In the genomic region with DNA sequence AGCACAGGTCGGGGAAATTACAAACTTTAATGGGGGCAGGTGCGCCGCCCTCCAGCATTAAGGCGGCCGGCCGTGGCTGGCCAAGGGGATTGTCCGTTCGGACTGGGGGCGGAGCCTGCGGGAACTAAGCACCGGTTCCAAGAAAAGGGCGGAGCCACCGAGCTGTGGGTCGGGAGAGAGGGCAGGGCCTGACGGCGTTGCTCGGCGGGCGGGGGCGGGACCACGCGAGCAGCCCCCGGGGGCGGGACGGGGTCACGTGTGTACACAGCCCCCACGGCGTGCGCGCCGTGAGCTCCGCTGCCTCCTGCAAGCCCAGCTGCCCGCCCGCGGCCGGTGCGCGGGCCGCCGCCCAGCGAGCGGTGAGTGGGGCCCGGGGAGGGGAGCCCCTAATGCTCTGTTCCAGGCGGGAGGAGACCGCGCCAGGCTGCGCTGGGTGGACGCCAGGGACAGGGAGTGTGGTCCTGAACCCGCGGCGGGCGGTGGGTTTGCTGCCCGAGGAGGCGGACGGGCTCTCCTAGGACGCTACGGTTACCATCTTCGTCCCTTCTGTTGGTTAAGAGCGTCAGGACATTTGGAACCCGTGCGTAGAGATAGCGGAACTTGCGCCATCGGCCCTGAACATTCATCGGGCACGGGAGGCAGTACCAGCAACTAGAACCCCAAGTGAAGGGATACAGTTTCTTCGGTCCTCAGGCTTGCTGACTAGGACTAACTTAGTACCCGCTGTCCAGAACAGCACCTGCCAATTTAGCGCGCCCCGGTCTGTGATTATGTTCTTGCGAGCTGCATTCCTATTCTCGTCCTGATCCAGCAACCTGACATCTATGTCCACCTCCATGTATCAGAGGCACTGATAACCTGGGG, we compare ENCODE assay signal across 7 mouse cellular contexts. TPM values are rescaled to one million over a fixed set of nuclear protein-coding genes. Genes with fewer than 3 reads are reported as not detected.
A peak's percentile ranks its signal among the peaks of the same experiment; 100 is the strongest.
DNase-seq lines count a peak whose midpoint lies in the region; ATAC-seq and TF ChIP-seq lines count a peak whose summit lies in the region.

No protein-coding gene starts in this region.

- H3K27me3 ChIP-seq in embryonic facial prominence, embryonic 12.5 days = no peaks in the 10 kb centered on the region
- H3K27me3 ChIP-seq in kidney, adult 2 months (replicated peaks; ENCODE audit: control insufficient read depth, insufficient read depth, low read length) = no peaks in the 10 kb centered on the region
- H3K27me3 ChIP-seq in limb, embryonic 12.5 days = no peaks in the 10 kb centered on the region; the same call in 1 of the 2 replicates
- no peaks in the 10 kb centered on the region for H3K27me3 ChIP-seq in midbrain, embryonic 14.5 days (ENCODE audit: control insufficient read depth, insufficient read depth, low read length)

- H3K9ac ChIP-seq in embryonic facial prominence, embryonic 12.5 days = peak overlapping the region; percentile 58
- peak overlapping the region; percentile 74 for H3K9ac ChIP-seq in limb, embryonic 12.5 days (replicated peaks)
- H3K9ac ChIP-seq in midbrain, embryonic 14.5 days (replicated peaks; ENCODE audit: low read length) = peak overlapping the region; percentile 66

- H3K9me3 ChIP-seq in embryonic facial prominence, embryonic 12.5 days = no peaks in the 10 kb centered on the region
- H3K9me3 ChIP-seq in limb, embryonic 12.5 days = no peaks in the 10 kb centered on the region
- H3K9me3 ChIP-seq in midbrain, embryonic 14.5 days (ENCODE audit: control insufficient read depth, low read length) = no peaks in the 10 kb centered on the region

- H3K36me3 ChIP-seq in embryonic facial prominence, embryonic 12.5 days = no peaks in the 10 kb centered on the region
- H3K36me3 ChIP-seq in kidney, adult 2 months (ENCODE audit: control insufficient read depth, insufficient read depth, low read length) = no peaks in the 10 kb centered on the region
- H3K36me3 ChIP-seq in limb, embryonic 12.5 days = no peaks in the 10 kb centered on the region
- no peaks in the 10 kb centered on the region for H3K36me3 ChIP-seq in midbrain, embryonic 14.5 days (ENCODE audit: control insufficient read depth, insufficient read depth, low read length)

- H3K4me2 ChIP-seq in embryonic facial prominence, embryonic 12.5 days (replicated peaks) = peak overlapping the region; percentile 87
- peak overlapping the region; percentile 92 for H3K4me2 ChIP-seq in limb, embryonic 12.5 days
- H3K4me2 ChIP-seq in midbrain, embryonic 14.5 days (ENCODE audit: low read length) = peak overlapping the region; percentile 89

- no peak for TF ChIP-seq CTCF in kidney, adult 2 months (conservative IDR thresholded peaks at IDR 0.05; ENCODE audit: insufficient read depth, insufficient read length, low read depth, low read length)

- peaks cover 26% of the 10 kb centered on the region for H3K4me1 ChIP-seq in embryonic facial prominence, embryonic 12.5 days
- peaks cover 62% of the 10 kb centered on the region for H3K4me1 ChIP-seq in kidney, adult 2 months (ENCODE audit: control insufficient read depth, insufficient read depth, low read length)
- H3K4me1 ChIP-seq in limb, embryonic 12.5 days (replicated peaks) = peaks cover 48% of the 10 kb centered on the region
- 0 out of 2 replicates have a peak, but pooled peaks cover 2% of the 10 kb centered on the region for H3K4me1 ChIP-seq in midbrain, embryonic 14.5 days (ENCODE audit: control insufficient read depth, insufficient read depth, low read length)

- WGBS in embryonic facial prominence, embryonic 12.5 days = 2% methylated on average over 72 of the region's 73 CpGs
- WGBS in kidney, adult 2 months = under 1% methylated on average over 73 of the region's 73 CpGs
- 1% methylated on average over 72 of the region's 73 CpGs for WGBS in limb, embryonic 12.5 days
- WGBS in midbrain, embryonic 14.5 days = 1% methylated on average over 73 of the region's 73 CpGs

- no peak for TF ChIP-seq POLR2A in kidney, adult 2 months (IDR thresholded peaks at IDR 0.05; ENCODE audit: low read depth, low read length)

- ATAC-seq in embryonic facial prominence, embryonic 12.5 days (ENCODE audit: insufficient number of reproducible peaks, insufficient read depth, low FRiP score, low TSS enrichment) = peak; percentile 62
- ATAC-seq in limb, embryonic 12.5 days (ENCODE audit: insufficient number of reproducible peaks, insufficient read depth, low FRiP score, low TSS enrichment, low read depth) = peak; percentile 70
- ATAC-seq in midbrain, embryonic 14.5 days (ENCODE audit: low FRiP score, low TSS enrichment) = peak; percentile 83

- peak overlapping the region; percentile 52 for H3K4me3 ChIP-seq in embryonic facial prominence, embryonic 12.5 days
- peak overlapping the region; percentile 86 for H3K4me3 ChIP-seq in kidney, adult 2 months (ENCODE audit: insufficient read depth, low read depth, low read length)
- peak overlapping the region; percentile 68 for H3K4me3 ChIP-seq in limb, embryonic 12.5 days (replicated peaks)
- peak overlapping the region; percentile 62 for H3K4me3 ChIP-seq in midbrain, embryonic 14.5 days (replicated peaks; ENCODE audit: low read depth, low read length)

- DNase-seq in adrenal gland, postnatal 36 days = peak; percentile 98 to 99
- peak; percentile 98 to 99 for DNase-seq in heart, adult 18-20 months
- DNase-seq in kidney, adult 2 months = peak; percentile 99
- peak; percentile 88 for DNase-seq in midbrain, embryonic 14.5 days
- peak; percentile 84 for DNase-seq in spleen, adult 12 weeks (ENCODE audit: low spot score)

- peak overlapping the region; percentile 30; the same call in 1 of the 2 replicates for H3K27ac ChIP-seq in embryonic facial prominence, embryonic 12.5 days
- peak overlapping the region; percentile 98 for H3K27ac ChIP-seq in kidney, adult 2 months (ENCODE audit: insufficient read depth, low read depth, low read length)
- peak overlapping the region; percentile 81 for H3K27ac ChIP-seq in limb, embryonic 12.5 days
- H3K27ac ChIP-seq in midbrain, embryonic 14.5 days (replicated peaks; ENCODE audit: low read depth, low read length) = peak overlapping the region; percentile 20; the same call in 1 of the 2 replicates

RNA-seq across cellular contexts. Expression of gene Gpr146, which starts 3.1 kb away (rescaled TPM):
- total RNA-seq in adrenal gland, postnatal 36 days (2021) = 10 to 100 TPM; 15.2 to 17.9 TPM
- 1.7 and 1.9 TPM in 2 replicates for polyA plus RNA-seq in embryonic facial prominence, embryonic 12.5 days (2016; fragmentation: Nextera tagmentation; extraction: Ambion mirVana)
- total RNA-seq in heart, adult 18-20 months (2021) = 10 to 100 TPM; 39.6 to 40.5 TPM
- 39.1 and 43.0 TPM in 2 replicates for polyA plus RNA-seq in kidney, adult 2 months (2012; rRNA removed)
- 1.7 and 2.3 TPM in 2 replicates for polyA plus RNA-seq in limb, embryonic 12.5 days (2016; fragmentation: Nextera tagmentation; extraction: Ambion mirVana)
- 1.2 and 1.8 TPM in 2 replicates for polyA plus RNA-seq in midbrain, embryonic 14.5 days (2014; fragmentation: Nextera tagmentation; extraction: Ambion mirVana)

RNA-seq across cellular contexts. Expression of gene C130050O18Rik, which starts 24.5 kb away (rescaled TPM):
- under 1 TPM; 0.49 to 0.79 TPM for total RNA-seq in adrenal gland, postnatal 36 days (2021)
- 0.77 and 1.2 TPM in 2 replicates for polyA plus RNA-seq in embryonic facial prominence, embryonic 12.5 days (2016; fragmentation: Nextera tagmentation; extraction: Ambion mirVana)
- total RNA-seq in heart, adult 18-20 months (2021) = under 1 TPM; 0.47 to 0.69 TPM
- 3.0 and 4.3 TPM in 2 replicates for polyA plus RNA-seq in kidney, adult 2 months (2012; rRNA removed)
- polyA plus RNA-seq in limb, embryonic 12.5 days (2016; fragmentation: Nextera tagmentation; extraction: Ambion mirVana) = 1.5 and 1.7 TPM in 2 replicates
- 0.29 and 0.58 TPM in 2 replicates for polyA plus RNA-seq in midbrain, embryonic 14.5 days (2014; fragmentation: Nextera tagmentation; extraction: Ambion mirVana)

RNA-seq across cellular contexts. Expression of gene Cyp2w1, which starts 28.2 kb away (rescaled TPM):
- not detected for total RNA-seq in adrenal gland, postnatal 36 days (2021)
- 2.6 and 4.1 TPM in 2 replicates for polyA plus RNA-seq in embryonic facial prominence, embryonic 12.5 days (2016; fragmentation: Nextera tagmentation; extraction: Ambion mirVana)
- not detected for total RNA-seq in heart, adult 18-20 months (2021)
- polyA plus RNA-seq in kidney, adult 2 months (2012; rRNA removed) = not detected in 2 replicates
- polyA plus RNA-seq in limb, embryonic 12.5 days (2016; fragmentation: Nextera tagmentation; extraction: Ambion mirVana) = 0.90 and 1.0 TPM in 2 replicates
- polyA plus RNA-seq in midbrain, embryonic 14.5 days (2014; fragmentation: Nextera tagmentation; extraction: Ambion mirVana) = not detected in 2 replicates

RNA-seq across cellular contexts. Expression of gene Cox19, which starts 29.4 kb away (rescaled TPM):
- total RNA-seq in adrenal gland, postnatal 36 days (2021) = 10 to 100 TPM; 71.0 to 87.5 TPM
- 110 and 112 TPM in 2 replicates for polyA plus RNA-seq in embryonic facial prominence, embryonic 12.5 days (2016; fragmentation: Nextera tagmentation; extraction: Ambion mirVana)
- 100 to 1,000 TPM in 1 of 2 experiments, 10 to 100 TPM in 1; 82.6 to 103 TPM for total RNA-seq in heart, adult 18-20 months (2021)
- polyA plus RNA-seq in kidney, adult 2 months (2012; rRNA removed) = 114 and 125 TPM in 2 replicates
- 118 and 121 TPM in 2 replicates for polyA plus RNA-seq in limb, embryonic 12.5 days (2016; fragmentation: Nextera tagmentation; extraction: Ambion mirVana)
- 129 and 130 TPM in 2 replicates for polyA plus RNA-seq in midbrain, embryonic 14.5 days (2014; fragmentation: Nextera tagmentation; extraction: Ambion mirVana)

RNA-seq across cellular contexts. Expression of gene Gper1, which starts 42.3 kb away (rescaled TPM):
- total RNA-seq in adrenal gland, postnatal 36 days (2021) = 1 to 10 TPM; 2.8 to 4.7 TPM
- polyA plus RNA-seq in embryonic facial prominence, embryonic 12.5 days (2016; fragmentation: Nextera tagmentation; extraction: Ambion mirVana) = 1.6 and 1.8 TPM in 2 replicates
- 1 to 10 TPM; 1.1 to 1.3 TPM for total RNA-seq in heart, adult 18-20 months (2021)
- 2.7 and 3.8 TPM in 2 replicates for polyA plus RNA-seq in kidney, adult 2 months (2012; rRNA removed)
- polyA plus RNA-seq in limb, embryonic 12.5 days (2016; fragmentation: Nextera tagmentation; extraction: Ambion mirVana) = 1.7 and 1.9 TPM in 2 replicates
- polyA plus RNA-seq in midbrain, embryonic 14.5 days (2014; fragmentation: Nextera tagmentation; extraction: Ambion mirVana) = 9.2 and 9.6 TPM in 2 replicates

Comparison
In these comparisons a context has a peak if more than half of its experiments do, and no peak if none do; other contexts are left out.
1. Peak in every context shown above with its lines: DNase-seq, ATAC-seq, H3K4me3 ChIP-seq and H3K27ac ChIP-seq.
2. H3K27ac ChIP-seq: peak in every context shown above with its lines; median percentile 98 in kidney, adult 2 months; 81 in limb, embryonic 12.5 days; 30 in embryonic facial prominence, embryonic 12.5 days; 20 in midbrain, embryonic 14.5 days.
3. RNA of gene Gpr146, which starts 3.1 kb away (polyA plus RNA-seq): 39.1 to 43.0 TPM in kidney, adult 2 months; 1.7 to 1.9 TPM in embryonic facial prominence, embryonic 12.5 days, 1.2 to 1.8 TPM in midbrain, embryonic 14.5 days and 1.7 to 2.3 TPM in limb, embryonic 12.5 days; every median in the first group is over 10 times any median in the second.